Comparison of ENCODE assay signal across 14 mouse cellular contexts in genomic region chr9:32006350-32006749, GRCm38 (mm10).
A peak's percentile ranks its signal among the peaks of the same experiment; 100 is the strongest.
DNase-seq lines count a peak whose midpoint lies in the region; ATAC-seq and TF ChIP-seq lines count a peak whose summit lies in the region.
"Had no signal": no experiment of that assay in that cellular context is flagged by ENCODE, and none has a peak within 500 bp of the region (broad histone marks: within the 10 kb centered on the region; RNA-seq: fewer than 3 reads in every experiment).

No protein-coding gene starts in this region.

- no peak for ATAC-seq in forebrain, embryonic 14.5 days
- ATAC-seq: midbrain, embryonic 15.5 days had no signal

- H3K4me2 ChIP-seq in forebrain, embryonic 14.5 days (ENCODE audit: low read length) = no peak overlapping the region
- H3K4me2 ChIP-seq: liver, embryonic 15.5 days; midbrain, embryonic 15.5 days; neural tube, embryonic 13.5 days had no signal

- TF ChIP-seq POLR2A in kidney, adult 2 months (IDR thresholded peaks at IDR 0.05; ENCODE audit: low read depth, low read length) = no peak
- no peak for TF ChIP-seq POLR2A in brain, embryonic 14.5 days (IDR thresholded peaks at IDR 0.05; ENCODE audit: borderline replicate concordance, extremely low read depth, insufficient read depth, insufficient read length, poor library complexity, severe bottlenecking)

- 45% methylated on average over 4 of the region's 4 CpGs for WGBS in kidney, adult 2 months
- 75% methylated on average over 4 of the region's 4 CpGs for WGBS in forebrain, embryonic 14.5 days

- TF ChIP-seq CTCF in kidney, adult 2 months (conservative IDR thresholded peaks at IDR 0.05; ENCODE audit: insufficient read depth, insufficient read length, low read depth, low read length) = no peak
- no peak for TF ChIP-seq CTCF in brain, embryonic 14.5 days (IDR thresholded peaks at IDR 0.05; ENCODE audit: borderline replicate concordance, extremely low read depth, insufficient read depth, insufficient read length)

- H3K9ac ChIP-seq in forebrain, embryonic 14.5 days (ENCODE audit: low read length) = no peak overlapping the region
- H3K9ac ChIP-seq: liver, embryonic 15.5 days; midbrain, embryonic 15.5 days; neural tube, embryonic 13.5 days had no signal

- H3K9me3 ChIP-seq in forebrain, embryonic 14.5 days (replicated peaks; ENCODE audit: control insufficient read depth, low read length) = no peaks in the 10 kb centered on the region
- H3K9me3 ChIP-seq: liver, embryonic 15.5 days; midbrain, embryonic 15.5 days; neural tube, embryonic 13.5 days had no signal

- peak; percentile 30 for DNase-seq in adrenal gland, postnatal 14 days
- DNase-seq in adrenal gland, postnatal 25 days = no peak
- DNase-seq in kidney, adult 2 months = peak; percentile 90
- DNase-seq in kidney, postnatal 10 days = no peak
- peak; percentile 27 for DNase-seq in brain, embryonic 14.5 days (ENCODE audit: low read depth)
- peak; percentile 90 for DNase-seq in cerebellum, postnatal 25 days
- no peak for DNase-seq in forebrain, embryonic 14.5 days (ENCODE audit: low spot score)
- no peak for DNase-seq in thymus, postnatal 0 days (ENCODE audit: low spot score)
- DNase-seq: lung, postnatal 4 days; retina, postnatal 1 day; thymus, postnatal 14 days had no signal

- H3K27me3 ChIP-seq in kidney, adult 2 months (replicated peaks; ENCODE audit: control insufficient read depth, insufficient read depth, low read length) = no peaks in the 10 kb centered on the region
- H3K27me3 ChIP-seq in forebrain, embryonic 14.5 days (replicated peaks; ENCODE audit: control insufficient read depth, insufficient read depth, low read length) = no peaks in the 10 kb centered on the region
- H3K27me3 ChIP-seq: liver, embryonic 15.5 days; midbrain, embryonic 15.5 days; neural tube, embryonic 13.5 days had no signal

- H3K4me3 ChIP-seq in kidney, adult 2 months (ENCODE audit: insufficient read depth, low read depth, low read length) = no peak overlapping the region
- no peak overlapping the region for H3K4me3 ChIP-seq in forebrain, embryonic 14.5 days (ENCODE audit: low read depth, low read length)
- H3K4me3 ChIP-seq: liver, embryonic 15.5 days; midbrain, embryonic 15.5 days; neural tube, embryonic 13.5 days had no signal

- no peaks in the 10 kb centered on the region for H3K36me3 ChIP-seq in kidney, adult 2 months (ENCODE audit: control insufficient read depth, insufficient read depth, low read length)
- no peaks in the 10 kb centered on the region for H3K36me3 ChIP-seq in forebrain, embryonic 14.5 days (ENCODE audit: control insufficient read depth, insufficient read depth, low read length)
- H3K36me3 ChIP-seq: liver, embryonic 15.5 days; midbrain, embryonic 15.5 days; neural tube, embryonic 13.5 days had no signal

- H3K4me1 ChIP-seq in kidney, adult 2 months (ENCODE audit: control insufficient read depth, insufficient read depth, low read length) = peaks cover 13% of the 10 kb centered on the region
- no peaks in the 10 kb centered on the region for H3K4me1 ChIP-seq in forebrain, embryonic 14.5 days (ENCODE audit: control insufficient read depth, insufficient read depth, low read length)
- H3K4me1 ChIP-seq: midbrain, embryonic 15.5 days had no signal

- peak overlapping the region; percentile 9; the same call in 1 of the 2 replicates for H3K27ac ChIP-seq in kidney, adult 2 months (ENCODE audit: insufficient read depth, low read depth, low read length)
- H3K27ac ChIP-seq in forebrain, embryonic 14.5 days (ENCODE audit: low read depth, low read length) = no peak overlapping the region
- H3K27ac ChIP-seq: liver, embryonic 15.5 days; midbrain, embryonic 15.5 days; neural tube, embryonic 13.5 days had no signal

Comparison
In these comparisons a context has a peak if more than half of its experiments do, and no peak if none do; other contexts are left out.
1. DNase-seq: peak in adrenal gland, postnatal 14 days (single experiment), kidney, adult 2 months (single experiment), brain, embryonic 14.5 days (single experiment) and cerebellum, postnatal 25 days (2 of 2); none in adrenal gland, postnatal 25 days (single experiment), kidney, postnatal 10 days (single experiment), forebrain, embryonic 14.5 days (single experiment) and thymus, postnatal 0 days (single experiment).